Mouse (Mus musculus) embryonic facial prominence, embryonic 14.5 days (tissue): Measurements from ENCODE around the gene Bzw2. TPM values are rescaled to one million over a fixed set of nuclear protein-coding genes. Genes with fewer than 3 reads are reported as not detected.
A peak's percentile ranks its signal among the peaks of the same experiment; 100 is the strongest.

Experiments
- ATAC-seq: fragments of 200-750 bp; cut with Nextera tagmentation; 2 replicates; pipeline ENCODE4 v1.8.0; 2017; ENCODE audit warnings: low read depth, moderate number of reproducible peaks, moderate TSS enrichment
- DNase-seq: peaks from one replicate; pipeline ENCODE4 v3.0.0-alpha.2; 2015; ENCODE audit warnings: low spot score
- H3K27ac ChIP-seq: fragments of 300-500 bp; sonication (generic); replicated peaks from 2 replicates; pipeline ENCODE4 v1.5.1; 2014; ENCODE audit warnings: low read depth, mild to moderate bottlenecking, low read length, moderate library complexity
- H3K27me3 ChIP-seq: fragments of 300-500 bp; sonication (generic); replicated peaks from 2 replicates; pipeline ENCODE4 v1.6.1; 2014; ENCODE audit warnings: low read length; ENCODE audit not compliant: control insufficient read depth, insufficient read depth
- H3K36me3 ChIP-seq: fragments of 300-500 bp; sonication (generic); 2 replicates; pipeline ENCODE4 v1.6.1; 2014; ENCODE audit warnings: low read length, mixed read lengths; ENCODE audit not compliant: control insufficient read depth, insufficient read depth
- H3K4me1 ChIP-seq: fragments of 300-500 bp; sonication (generic); 2 replicates; pipeline ENCODE4 v1.6.1; 2014; ENCODE audit warnings: antibody characterized with exemption, low read length; ENCODE audit not compliant: control insufficient read depth, insufficient read depth
- H3K4me2 ChIP-seq: fragments of 300-500 bp; sonication (generic); 2 replicates; pipeline ENCODE4 v1.6.1; 2014; ENCODE audit warnings: low read depth, mild to moderate bottlenecking, low read length, moderate library complexity, mixed read lengths
- H3K4me3 ChIP-seq: fragments of 300-500 bp; sonication (generic); 2 replicates; pipeline ENCODE4 v1.5.1; 2014; ENCODE audit warnings: low read depth, mild to moderate bottlenecking, low read length
- H3K9ac ChIP-seq: fragments of 300-500 bp; sonication (generic); 2 replicates; pipeline ENCODE4 v1.6.1; 2014; ENCODE audit warnings: low read depth, mild to moderate bottlenecking, low read length, moderate library complexity, mixed read lengths
- H3K9me3 ChIP-seq: fragments of 300-500 bp; sonication (generic); 2 replicates; pipeline ENCODE4 v1.6.1; 2016; ENCODE audit warnings: low read length; ENCODE audit not compliant: control insufficient read depth
- WGBS: fragments of 180-500 bp; shearing (Covaris S2); extraction: QIAGEN DNeasy Blood & Tissue Kit; methylation state at CpG from one replicate; pipeline ENCODE4 v1.1.7; 2014; 5-methylcytosine and 5-hydroxymethylcytosine counted together
- polyA plus RNA-seq: library from polyadenylated mRNA; unstranded; fragments of >200 nt; fragmentation: Nextera tagmentation; extraction: Ambion mirVana; gene quantifications from 2 replicates; pipeline ENCODE4 v1.2.1, GENCODE M21; 2014

Gene Bzw2
- polyA plus RNA-seq, 1 experiment from 2014 or later = 172 TPM

- Histone ChIP-seq H3K36me3 (peaks cover 49% of the 10 kb centered on the region), H3K4me1 (no peaks in the 10 kb centered on the region), H3K9ac (no peak overlapping the region), H3K4me3 (no peak overlapping the region), H3K4me2 (no peak overlapping the region), H3K27ac (no peak overlapping the region), H3K27me3 (no peaks in the 10 kb centered on the region), H3K9me3 (no peaks in the 10 kb centered on the region)
- ATAC-seq (no peak), DNase-seq (no peak)
- 93% methylated on average over 5 of the region's 5 CpGs for WGBS
These were observed 19.3 kb upstream of the Bzw2 start for GRCm38 (mm10) chr12:36177227-36177626.

GRCm38 (mm10) chr12:36165299-36165698 is 7.4 kb upstream of the Bzw2 start:
- Histone ChIP-seq H3K27me3 (no peaks in the 10 kb centered on the region), H3K4me3 (no peak overlapping the region), H3K9me3 (no peaks in the 10 kb centered on the region), H3K36me3 (peaks cover 20% of the 10 kb centered on the region), H3K4me2 (no peak overlapping the region), H3K4me1 (peaks cover 4% of the 10 kb centered on the region; the same call in 1 of the 2 replicates), H3K27ac (no peak overlapping the region), H3K9ac (no peak overlapping the region)
- no peak for DNase-seq
- no peak for ATAC-seq
- 40% methylated on average over 1 of the region's 1 CpGs for whole genome bisulfite sequencing

- Histone ChIP-seq H3K9me3 (no peaks in the 10 kb centered on the region), H3K27ac (no peak overlapping the region), H3K4me2 (no peak overlapping the region), H3K9ac (no peak overlapping the region), H3K4me1 (peaks cover 4% of the 10 kb centered on the region; the same call in 1 of the 2 replicates), H3K4me3 (no peak overlapping the region), H3K27me3 (no peaks in the 10 kb centered on the region), H3K36me3 (peaks cover 19% of the 10 kb centered on the region; the same call in 1 of the 2 replicates)
- no peak for ATAC-seq
- WGBS = 76% methylated on average over 7 of the region's 7 CpGs
- no peak for DNase-seq
These were observed 6.4 kb upstream of the Bzw2 start for GRCm38 (mm10) chr12:36164126-36164791.

GRCm38 (mm10) chr12:36157304-36157637 is 609 bp downstream of the Bzw2 start:
- Histone ChIP-seq H3K27ac (peak overlapping the region; percentile 88), H3K4me2 (peak overlapping the region; percentile 60), H3K27me3 (no peaks in the 10 kb centered on the region), H3K36me3 (no peaks in the 10 kb centered on the region; the same call in 1 of the 2 replicates), H3K4me3 (peak overlapping the region; percentile 80), H3K9ac (peak overlapping the region; percentile 76), H3K4me1 (peaks cover 14% of the 10 kb centered on the region), H3K9me3 (no peaks in the 10 kb centered on the region)
- no peak for DNase-seq
- 0% methylated on average over 14 of the region's 14 CpGs for WGBS
- peak; percentile 39 for ATAC-seq

GRCm38 (mm10) chr12:36156637-36157303 is 1.1 kb downstream of the Bzw2 start, which contains the start of gene Ankmy2:
Gene Ankmy2, plus strand, starts transcription at chr12:36157114.
- peak within 1 kb of the TSS; percentile 80 for H3K4me3 ChIP-seq
- H3K27me3 ChIP-seq = no peaks in the 10 kb centered on the region

GRCm38 (mm10) chr12:36156101-36156636 is 1.7 kb downstream of the Bzw2 start:
- DNase-seq (no peak), ATAC-seq (peak; percentile 51)
- Histone ChIP-seq H3K9ac (peak overlapping the region; percentile 76), H3K27me3 (no peaks in the 10 kb centered on the region), H3K4me1 (peaks cover 14% of the 10 kb centered on the region), H3K4me3 (peak overlapping the region; percentile 80), H3K36me3 (no peaks in the 10 kb centered on the region; the same call in 1 of the 2 replicates), H3K9me3 (no peaks in the 10 kb centered on the region), H3K27ac (peak overlapping the region; percentile 88), H3K4me2 (peak overlapping the region; percentile 60)
- WGBS = 0% methylated on average over 29 of the region's 33 CpGs

More at GRCm38 (mm10) chr12:36156637-36157303, 1.1 kb downstream of the Bzw2 start, which contains the start of gene Ankmy2:
- H3K4me1 ChIP-seq = peaks cover 14% of the 10 kb centered on the region
- H3K9ac ChIP-seq = peak within 1 kb of the TSS; percentile 76
- no peaks in the 10 kb centered on the region for H3K9me3 ChIP-seq
- DNase-seq (peak; percentile 99), ATAC-seq (peak; percentile 97)
- no peaks in the 10 kb centered on the region; the same call in 1 of the 2 replicates for H3K36me3 ChIP-seq
- 1% methylated on average over 31 of the region's 42 CpGs for WGBS
- peak within 1 kb of the TSS; percentile 60 for H3K4me2 ChIP-seq
- H3K27ac ChIP-seq = peak within 1 kb of the TSS; percentile 88

GRCm38 (mm10) chr12:36155141-36155641 is 2.7 kb downstream of the Bzw2 start:
- peak overlapping the region; percentile 80 for H3K4me3 ChIP-seq
- H3K27me3 ChIP-seq = no peaks in the 10 kb centered on the region
- no peak overlapping the region for H3K27ac ChIP-seq
- H3K4me2 ChIP-seq = peak overlapping the region; percentile 60
- WGBS = 8% methylated on average over 8 of the region's 8 CpGs
- ATAC-seq (no peak), DNase-seq (no peak)
- H3K9ac ChIP-seq = peak overlapping the region; percentile 76
- no peaks in the 10 kb centered on the region; the same call in 1 of the 2 replicates for H3K36me3 ChIP-seq
- H3K4me1 ChIP-seq = peaks cover 14% of the 10 kb centered on the region
- no peaks in the 10 kb centered on the region for H3K9me3 ChIP-seq

GRCm38 (mm10) chr12:36150737-36151136 is 7.1 kb downstream of the Bzw2 start:
- 92% methylated on average over 2 of the region's 2 CpGs for WGBS
- Histone ChIP-seq H3K9me3 (no peaks in the 10 kb centered on the region), H3K4me3 (no peak overlapping the region), H3K36me3 (no peaks in the 10 kb centered on the region), H3K9ac (no peak overlapping the region), H3K4me1 (peaks cover 9% of the 10 kb centered on the region; the same call in 1 of the 2 replicates), H3K27me3 (no peaks in the 10 kb centered on the region), H3K27ac (no peak overlapping the region), H3K4me2 (no peak overlapping the region)
- no peak for ATAC-seq
- no peak for DNase-seq
